Mouse (Mus musculus) cerebellum, postnatal 14 days (tissue): ENCODE data around the gene Prps1.
"Not testable (repeated sequence)": the region's sequence is repeated elsewhere in the genome, so short reads cannot be mapped to it uniquely, and the experiment has no call there.

Experiments
- DNase-seq, 2 experiments: peaks; one replicate each; pipeline ENCODE4 v3.0.0; 2021; ENCODE audit warnings: mixed read lengths in 2 of 2

Prps1 gene

DNA sequence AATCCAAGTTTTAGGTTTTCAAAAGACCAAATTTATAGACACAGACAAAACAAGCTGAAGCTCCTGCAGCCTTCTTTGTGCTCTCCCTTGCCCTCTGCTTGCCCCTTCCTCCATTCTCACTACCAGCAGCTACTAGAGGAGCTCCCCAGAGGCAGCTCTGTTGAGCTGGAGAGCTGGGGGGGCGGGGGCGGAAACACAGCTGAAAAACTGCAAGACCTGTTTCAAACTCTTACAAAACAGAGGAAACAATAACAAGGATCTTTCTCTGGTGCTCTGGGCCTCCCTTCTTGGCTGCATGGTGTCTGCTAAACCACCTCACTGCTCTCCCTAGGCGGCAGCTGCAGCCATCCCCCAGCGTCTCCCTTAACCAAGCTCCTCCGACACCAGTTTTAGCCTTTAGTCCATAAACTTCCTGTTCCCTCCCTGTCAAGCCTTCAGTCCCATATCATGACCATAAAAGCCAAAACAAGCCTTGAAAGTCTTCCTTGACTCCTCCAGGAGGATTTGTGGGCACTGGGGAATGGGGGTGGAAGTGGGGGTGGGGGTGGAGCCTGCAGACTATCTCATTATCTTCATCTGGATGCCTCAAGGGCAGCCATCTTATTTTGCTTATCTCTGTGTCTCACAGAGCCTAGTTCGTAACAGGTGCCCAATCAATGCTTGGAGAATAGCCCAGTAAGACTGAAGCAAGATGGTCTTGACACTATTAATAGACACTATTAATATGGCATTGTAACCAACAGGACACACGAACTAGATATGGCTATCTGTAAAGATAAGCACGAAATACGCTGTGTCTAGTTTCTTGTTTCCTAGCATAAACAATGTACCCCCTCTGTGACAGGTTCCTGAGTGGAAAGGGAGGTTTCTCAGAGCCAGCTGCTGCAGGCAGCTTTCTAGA, 45.2 kb downstream of the Prps1 start:
- DNase-seq, result no peak

DNA sequence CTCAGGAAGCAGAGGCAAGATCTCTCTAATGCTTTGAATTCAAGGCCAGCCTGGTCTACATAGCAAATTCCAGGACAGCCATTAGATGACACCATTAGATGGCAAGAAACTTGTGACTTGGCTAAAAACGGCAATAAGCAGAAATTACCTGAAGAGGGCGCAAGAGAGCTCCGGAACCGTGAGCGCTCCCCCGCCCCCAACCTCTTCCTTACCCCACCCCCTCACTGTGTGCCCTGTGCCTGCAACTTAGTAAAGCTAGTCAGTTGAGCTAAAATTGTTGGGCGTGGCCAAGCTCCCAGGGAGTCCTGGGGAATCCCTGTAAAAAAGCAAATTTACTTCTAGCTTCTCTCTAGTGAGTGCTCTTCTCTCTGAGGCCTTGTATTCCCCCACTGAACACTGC, 47.5 kb downstream of the Prps1 start:
- DNase-seq, result peak; percentile 54 to 71

DNA sequence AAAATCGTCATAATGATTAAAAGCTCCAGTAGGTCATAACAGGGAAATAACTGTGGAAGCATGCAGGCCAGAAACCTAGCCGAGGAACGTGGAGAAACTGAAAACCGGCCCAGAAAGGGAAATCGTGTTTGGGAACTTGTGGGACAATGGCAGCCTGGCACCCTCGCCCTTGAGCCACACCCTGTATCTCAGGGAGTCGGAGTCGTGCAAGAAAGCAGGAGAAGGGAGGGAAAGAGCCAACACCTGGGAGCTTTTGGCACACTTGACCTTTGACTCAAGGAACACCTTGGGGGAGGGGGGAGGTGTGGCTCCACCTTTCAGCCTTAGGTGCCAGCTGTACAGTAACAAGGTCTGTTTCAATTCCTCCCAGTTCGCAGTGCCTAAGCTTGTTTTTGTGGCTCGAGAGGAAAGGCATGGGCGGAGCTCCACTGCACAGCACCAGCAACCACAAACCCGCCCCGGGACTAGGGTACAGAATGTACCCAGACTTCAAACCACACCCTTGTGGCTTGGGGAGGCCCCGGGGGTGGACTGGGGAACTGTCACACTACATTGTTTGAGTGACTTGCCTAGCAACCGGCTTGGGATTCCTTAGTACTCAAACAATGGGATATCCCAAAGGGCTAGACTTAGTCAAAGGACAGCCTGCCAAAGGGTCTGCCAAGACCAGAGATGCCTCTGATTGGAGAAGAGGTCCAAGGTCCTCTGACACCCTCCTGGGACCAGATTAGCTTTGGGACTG, 49.3 kb downstream of the Prps1 start:
- DNase-seq, result no peak

DNA sequence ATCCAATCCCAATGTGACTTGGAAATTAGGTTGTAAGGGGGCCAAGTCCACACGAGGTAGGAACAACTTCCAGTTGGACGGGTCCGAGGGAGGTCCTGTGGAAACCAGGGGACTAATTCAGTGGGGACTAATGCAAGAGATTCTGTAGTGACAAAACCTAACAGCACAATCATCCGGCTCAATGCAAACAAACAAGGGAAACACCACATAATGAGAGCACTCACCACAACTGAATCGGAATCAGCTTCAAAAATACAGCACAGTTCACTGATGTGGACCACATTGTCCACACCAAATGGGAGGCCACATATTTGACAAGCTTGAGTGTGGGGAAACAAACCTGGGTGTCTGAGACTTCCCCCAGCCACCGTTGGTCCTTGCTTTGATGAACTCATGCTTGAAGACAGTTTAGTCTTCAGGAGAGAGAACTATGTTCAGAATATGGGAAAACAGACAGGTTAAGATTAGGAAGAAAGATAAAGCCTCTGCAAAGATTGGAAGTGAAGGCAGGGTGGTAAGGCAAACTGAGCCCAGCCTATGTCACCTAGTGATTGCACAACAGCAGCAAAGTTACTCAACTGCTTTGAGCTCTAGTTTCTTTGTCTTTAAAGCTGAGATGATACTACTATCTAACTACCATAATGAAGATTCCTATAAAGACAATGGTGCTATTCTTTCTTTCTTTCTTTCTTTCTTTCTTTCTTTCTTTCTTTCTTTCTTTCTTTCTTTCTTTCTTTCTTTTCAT, 50.2 kb downstream of the Prps1 start:
- no peak for DNase-seq

DNA sequence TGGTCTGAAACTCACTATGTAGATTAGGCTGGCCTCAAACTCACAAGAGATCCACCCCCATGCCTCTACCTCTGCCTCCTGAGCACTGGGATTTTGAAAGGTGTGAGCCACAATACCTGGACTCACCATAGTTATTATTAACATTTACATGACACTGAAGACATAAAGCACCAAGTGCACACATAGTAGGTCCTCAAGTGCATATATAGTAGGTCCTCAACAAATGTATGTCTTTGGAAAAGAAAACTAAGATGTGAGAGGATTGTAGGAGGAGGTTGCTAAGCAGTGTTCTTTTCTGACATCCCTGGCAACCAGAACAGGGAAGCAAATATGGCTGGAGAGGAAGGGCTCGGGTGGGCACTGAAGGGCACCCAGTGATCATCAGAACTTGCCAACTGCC, 51.0 kb downstream of the Prps1 start:
- no peak for DNase-seq

DNA sequence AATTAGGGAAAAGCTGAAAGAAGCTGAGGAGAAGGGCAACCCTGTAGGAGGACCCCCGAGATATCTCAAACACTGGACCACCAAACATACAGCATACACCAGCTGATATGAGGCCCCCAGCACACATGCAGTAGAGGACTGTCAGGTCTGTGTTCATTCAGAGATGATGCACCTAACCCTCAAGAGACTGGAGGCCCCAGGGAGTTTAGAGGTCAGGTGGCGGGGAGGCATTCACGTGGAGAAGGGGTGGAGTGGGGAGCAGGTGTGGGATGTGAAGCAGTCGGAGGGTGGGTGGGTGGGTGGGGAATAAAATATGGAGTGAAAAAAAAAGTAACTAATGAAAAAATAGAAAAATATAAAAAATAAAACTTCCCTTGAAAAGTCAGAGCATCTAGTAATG, 52.4 kb downstream of the Prps1 start:
- not testable (repeated sequence) for DNase-seq

DNA sequence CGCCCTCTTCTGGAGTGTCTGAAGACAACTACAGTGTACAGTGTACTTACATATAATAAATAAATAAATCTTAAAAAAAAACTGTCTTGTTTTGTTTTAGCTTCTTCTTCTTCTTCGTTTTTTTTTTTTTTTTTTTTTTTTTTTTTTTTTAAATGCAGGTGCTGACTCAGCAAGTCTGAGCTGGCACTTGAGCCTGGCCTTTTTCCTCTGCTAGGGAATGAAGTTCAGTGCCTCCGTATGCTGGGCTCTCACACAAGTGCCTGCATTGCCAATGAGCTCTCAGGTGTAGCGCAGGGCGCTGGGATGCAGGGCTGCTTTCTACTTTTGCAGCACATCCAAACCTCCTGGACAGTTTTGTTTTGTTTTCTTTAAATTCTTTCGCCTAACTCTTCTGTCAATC, 53.4 kb downstream of the Prps1 start:
- no peak for DNase-seq

DNA sequence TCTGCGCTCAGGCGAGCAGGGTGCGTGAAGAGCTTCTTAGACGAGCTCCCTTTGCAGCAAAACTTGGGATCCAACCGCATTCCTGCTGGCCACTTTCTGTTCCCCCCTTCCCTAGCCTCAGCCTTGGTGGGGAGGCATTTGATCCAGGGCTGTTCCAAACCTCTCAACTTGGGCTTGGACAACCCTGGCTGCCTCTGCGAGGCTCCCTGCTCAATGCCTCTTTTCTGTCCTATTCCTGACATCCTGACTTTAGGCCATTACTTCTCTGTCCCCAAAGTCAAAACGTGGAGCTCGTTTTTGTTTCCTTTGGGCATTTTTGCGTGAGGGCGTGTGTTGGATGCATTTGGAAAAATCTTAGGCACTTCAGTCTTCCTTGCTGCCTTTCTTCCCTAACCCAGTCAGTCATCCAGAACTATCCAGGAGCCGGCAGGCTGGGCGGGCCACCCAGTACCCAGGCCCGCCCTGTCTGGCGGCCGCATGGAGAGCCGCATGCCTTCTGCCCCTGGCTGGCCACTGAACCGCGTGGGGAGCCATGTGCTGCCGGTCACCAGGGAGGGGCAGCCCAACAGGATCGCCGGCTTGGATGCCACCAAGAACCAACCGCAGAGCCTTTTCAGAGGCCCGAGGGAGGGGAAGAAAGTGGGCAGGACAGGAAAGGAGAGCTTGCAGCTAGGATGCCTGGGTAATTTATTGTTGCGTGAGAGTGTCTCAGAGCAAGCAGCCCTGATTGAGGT, 54.5 kb downstream of the Prps1 start:
- peak; percentile 27 to 32 for DNase-seq

DNA sequence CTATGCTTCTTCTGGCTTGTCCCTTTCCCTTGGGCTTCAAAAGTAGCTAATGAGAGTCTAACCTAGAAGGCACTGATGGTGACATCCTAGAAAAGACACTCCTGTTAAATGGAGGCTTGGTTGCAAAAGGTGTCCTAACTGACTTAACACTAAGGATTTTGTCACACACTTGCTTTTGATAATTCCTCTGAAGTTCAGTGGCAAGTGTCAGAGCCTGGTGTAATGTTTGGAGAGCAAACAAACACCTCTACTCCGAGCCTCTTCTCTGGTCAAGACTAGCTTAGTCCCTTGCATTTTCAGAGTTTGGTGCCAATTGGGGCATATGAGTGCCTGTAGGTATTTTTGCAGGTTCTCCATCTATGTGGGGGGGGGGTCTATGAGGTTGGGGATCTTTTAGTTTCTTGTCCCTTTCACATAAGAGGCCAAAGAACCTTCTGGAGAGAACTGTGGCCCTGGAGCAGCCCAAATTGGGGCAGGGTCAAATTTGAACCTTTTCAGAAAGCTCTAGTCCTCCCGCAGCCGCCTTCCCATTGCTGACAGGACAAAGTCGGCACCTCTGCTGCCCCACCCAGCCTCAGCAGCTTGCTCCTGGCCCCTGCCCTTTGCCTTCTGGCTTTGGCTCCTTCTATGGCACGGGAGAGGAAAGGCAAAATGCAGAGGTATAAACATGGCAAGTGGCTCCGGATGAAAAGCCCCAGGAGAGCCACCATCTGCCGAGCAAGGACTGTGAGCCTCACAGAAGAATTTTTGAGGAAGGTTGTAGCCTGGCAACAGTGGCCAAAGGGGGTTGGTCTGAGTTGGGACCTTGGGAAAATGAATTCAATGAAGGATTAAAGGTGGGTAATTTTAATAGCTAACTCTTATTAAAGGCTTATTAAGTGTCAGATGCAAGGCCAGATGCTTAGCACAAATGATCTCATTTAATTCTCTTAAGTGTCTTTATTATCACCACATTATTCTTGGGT, 55.6 kb downstream of the Prps1 start:
- no peak for DNase-seq

DNA sequence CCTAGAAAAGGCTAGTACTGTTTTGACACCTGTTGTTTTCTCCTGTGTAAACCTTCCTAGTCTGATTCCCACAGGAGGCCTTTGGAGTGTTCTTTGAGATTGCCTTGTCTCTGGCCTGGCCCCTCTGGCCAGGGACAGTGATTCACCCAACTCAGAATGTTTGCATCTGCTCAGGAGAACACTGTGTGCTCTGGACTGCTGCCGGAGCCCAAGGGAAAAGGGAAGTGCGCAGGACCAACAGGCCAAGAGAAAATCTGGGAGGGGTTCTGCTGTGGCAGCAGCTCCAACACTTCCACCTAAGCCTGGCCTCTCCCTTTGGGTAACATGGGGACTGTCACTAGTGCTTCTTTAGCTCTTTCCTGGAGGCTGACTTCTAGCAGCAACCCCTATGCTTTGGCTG, 57.0 kb downstream of the Prps1 start:
- no peak for DNase-seq

DNA sequence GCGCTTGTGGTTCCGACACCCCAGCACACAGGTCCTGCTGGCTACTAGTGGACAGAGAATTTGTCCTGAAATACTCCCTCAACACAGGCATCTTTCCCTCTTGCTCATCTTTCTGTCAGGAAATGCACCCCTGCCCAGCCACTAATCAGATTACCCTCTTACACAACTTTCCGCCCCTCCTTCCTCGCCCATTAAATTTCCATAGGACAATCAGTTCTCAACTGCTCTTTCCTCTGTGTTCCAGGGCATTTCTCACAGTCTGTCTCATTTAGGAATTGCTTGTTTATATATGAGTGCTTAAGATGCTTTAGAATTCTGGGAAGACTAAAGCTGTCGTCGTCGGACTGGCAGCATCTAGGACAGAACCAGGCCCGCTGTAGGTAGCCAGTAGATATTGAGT, 61.9 kb downstream of the Prps1 start:
- no peak for DNase-seq

DNA sequence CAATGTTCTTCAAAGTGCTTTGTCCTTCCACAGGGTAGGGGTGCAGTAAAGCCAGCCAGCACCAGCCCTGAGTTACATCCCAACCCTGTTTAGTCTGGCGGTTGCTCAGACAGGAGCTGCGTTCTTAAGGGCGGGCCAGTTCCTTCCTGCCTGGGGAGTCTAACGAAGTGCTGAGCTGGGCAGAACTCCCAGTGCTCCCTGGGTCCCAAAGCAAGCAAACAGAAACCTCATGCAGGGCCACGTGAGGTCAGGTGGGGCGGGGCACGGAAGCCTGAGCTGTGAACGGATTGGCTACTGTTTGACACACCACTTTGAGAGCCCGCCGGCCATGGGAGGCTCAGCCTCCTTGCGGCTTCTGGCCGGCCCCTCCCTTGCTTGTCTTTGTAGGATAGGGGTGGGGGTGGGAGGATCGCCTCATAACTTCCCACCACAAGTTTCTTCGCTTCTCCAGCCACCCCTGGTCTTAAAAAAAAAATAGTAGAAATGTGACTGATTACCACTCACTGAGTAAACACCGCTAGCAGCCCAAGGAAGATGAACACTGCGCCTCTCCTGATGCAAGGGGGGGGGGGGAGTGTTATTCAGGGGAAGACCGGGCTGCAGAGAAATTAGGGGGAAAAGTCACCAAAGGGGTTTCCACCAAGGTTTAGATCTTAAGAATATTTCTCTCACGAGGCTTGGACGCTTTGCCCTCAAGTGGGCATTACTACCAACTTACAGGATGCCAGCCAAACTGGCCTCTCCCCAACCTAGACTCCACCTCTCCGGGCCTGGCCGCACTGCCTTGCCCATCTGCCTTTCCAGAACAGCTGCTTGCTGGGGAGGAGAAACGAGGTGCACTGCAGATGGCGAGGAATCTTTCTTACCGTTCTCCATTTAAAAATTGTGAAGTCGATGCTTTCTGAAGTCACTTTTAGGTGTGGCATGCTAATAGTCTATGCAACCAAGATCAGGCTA, 64.0 kb downstream of the Prps1 start:
- peak; percentile 67 to 78 for DNase-seq

DNA sequence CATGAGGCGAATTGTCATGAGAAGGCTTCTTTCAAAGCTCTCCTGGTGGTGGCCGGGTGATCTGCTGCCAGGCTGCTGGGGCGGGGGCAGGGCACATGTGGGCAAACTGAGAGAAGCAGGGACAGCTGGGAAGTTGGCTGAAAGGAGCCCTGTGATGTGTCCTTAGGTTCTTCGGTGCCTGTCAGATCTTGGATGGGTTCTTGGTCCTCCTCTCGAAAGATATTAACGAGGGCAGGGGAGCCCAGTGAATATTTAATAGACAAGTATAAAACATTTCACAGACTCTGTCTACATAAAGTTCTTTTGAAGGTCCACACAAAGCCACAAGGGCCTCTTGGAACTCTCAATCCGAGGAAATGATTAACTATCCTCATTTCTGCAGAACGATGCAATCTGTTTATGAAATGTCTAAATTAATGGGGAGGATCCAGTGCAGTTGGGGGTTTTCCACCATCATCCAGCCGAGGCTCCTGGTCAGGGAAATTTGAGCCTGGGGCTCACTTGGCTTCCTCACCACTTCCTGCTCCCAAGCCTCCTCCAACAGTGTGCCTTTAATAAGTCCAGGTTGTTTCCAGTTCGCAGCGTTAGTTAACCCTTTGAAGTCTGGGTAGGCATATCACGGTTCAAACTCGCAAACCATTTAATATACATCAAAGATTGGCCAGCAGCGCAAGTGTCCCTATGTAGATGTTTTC, 65.8 kb downstream of the Prps1 start:
- peak in 1 of 2 experiments; percentile 16 for DNase-seq

DNA sequence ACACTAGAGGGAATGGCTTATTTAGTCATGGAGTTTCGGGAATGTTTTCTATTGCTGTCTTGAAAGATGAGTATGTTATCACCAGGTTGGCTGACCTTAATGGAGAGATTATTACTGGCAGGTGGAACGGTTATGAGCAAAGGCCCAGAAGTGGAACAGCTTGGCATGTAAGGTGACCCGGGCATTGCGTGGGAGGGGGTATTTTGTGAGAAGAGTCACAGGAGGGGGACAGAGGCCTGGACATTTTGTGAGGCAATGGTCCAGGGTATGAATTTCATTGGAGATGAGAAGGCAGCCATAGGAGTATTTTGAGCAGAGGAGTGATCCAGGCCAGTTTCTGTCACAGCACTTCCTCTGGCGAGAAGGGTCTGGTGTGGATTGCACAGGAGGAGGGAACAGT, 67.8 kb downstream of the Prps1 start:
- no peak for DNase-seq
